Mouse (Mus musculus): ENCODE measurements around the gene Unc93a2. TPM values are rescaled to one million over a fixed set of nuclear protein-coding genes. Genes with fewer than 3 reads are reported as not detected.

The Unc93a2 gene
- polyA plus RNA-seq, 1 experiment from 2014 or later = not detected

Other genes with a start within 250 kb of the Unc93a2 start
- 36.8 and 40.7 TPM in 2 replicates for gene Rps6ka2, start 215.3 kb downstream of the Unc93a2 start, polyA plus RNA-seq (2016; fragmentation: Nextera tagmentation; extraction: Ambion mirVana)
- not detected in 2 replicates for gene Tcp10a, start 60.8 kb downstream of the Unc93a2 start, polyA plus RNA-seq (2016; fragmentation: Nextera tagmentation; extraction: Ambion mirVana)
- not detected in 2 replicates for gene Ttll2, start 32.8 kb downstream of the Unc93a2 start, polyA plus RNA-seq (2016; fragmentation: Nextera tagmentation; extraction: Ambion mirVana)
- gene Gm49630, start 13.5 kb downstream of the Unc93a2 start, polyA plus RNA-seq (2016; fragmentation: Nextera tagmentation; extraction: Ambion mirVana) = not detected in 2 replicates

All from neural tube, embryonic 12.5 days (tissue).